Mouse (Mus musculus) CH12.LX (cell line): ENCODE data around the gene Lingo3. TPM values are rescaled to one million over a fixed set of nuclear protein-coding genes. Genes with fewer than 3 reads are reported as not detected.

Experiments used
- DNase-seq: peaks from one replicate; pipeline ENCODE4 v3.0.0-alpha.2; 2013; ENCODE audit errors: extremely low read depth
- H3K27ac ChIP-seq: 2 replicates; pipeline ENCODE4 v1.5.1; 2012; ENCODE audit warnings: low read depth, mild to moderate bottlenecking, control low read depth, moderate library complexity; ENCODE audit not compliant: insufficient read depth
- H3K27me3 ChIP-seq: replicated peaks from 2 replicates; pipeline ENCODE3; 2012; ENCODE audit warnings: inconsistent platforms
- H3K36me3 ChIP-seq, 2 experiments: replicated peaks in 1 of 2; 2 replicates each; pipeline versions ENCODE3 to v1.6.1; 2012; ENCODE audit warnings: inconsistent platforms in 1 of 2, low read length in 1 of 2, mild to moderate bottlenecking in 1 of 2, mixed read lengths in 1 of 2, moderate library complexity in 1 of 2; ENCODE audit not compliant: control insufficient read depth in 1 of 2, insufficient read depth in 1 of 2
- H3K4me1 ChIP-seq, 2 experiments: 2 replicates each; pipeline ENCODE4 v1.6.1; 2012; ENCODE audit warnings: inconsistent platforms in 1 of 2, moderate library complexity in 1 of 2; ENCODE audit not compliant: insufficient read depth in 2 of 2, control insufficient read depth in 1 of 2
- H3K4me2 ChIP-seq: 2 replicates; pipeline ENCODE4 v1.6.1; 2012; ENCODE audit warnings: low read depth, mild to moderate bottlenecking, control low read depth; ENCODE audit not compliant: poor library complexity, insufficient read depth, severe bottlenecking
- H3K4me3 ChIP-seq, 3 experiments: fragments of 150-350 bp in 1 of 3; sonication (generic) in 1 of 3; replicated peaks in 1 of 3; 2 replicates each; pipeline versions ENCODE3 to v1.5.1; 2011 to 2012; ENCODE audit warnings: low read depth in 2 of 3, low read length in 2 of 3, mild to moderate bottlenecking in 2 of 3, moderate library complexity in 2 of 3, control low read depth in 1 of 3, improper control_type of control experiment in 1 of 3, inconsistent platforms in 1 of 3, mixed read lengths in 1 of 3; ENCODE audit not compliant: poor library complexity in 1 of 3
- H3K79me2 ChIP-seq: replicated peaks from 2 replicates; pipeline ENCODE4 v1.6.1; 2012; ENCODE audit warnings: mild to moderate bottlenecking, moderate library complexity; ENCODE audit not compliant: control insufficient read depth, poor library complexity, insufficient read depth, severe bottlenecking; ENCODE audit errors: extremely low read depth
- H3K9ac ChIP-seq: 2 replicates; pipeline ENCODE4 v1.6.1; 2012; ENCODE audit warnings: low read depth, mild to moderate bottlenecking, control low read depth, moderate library complexity; ENCODE audit not compliant: insufficient read depth
- H3K9me3 ChIP-seq: replicated peaks from 2 replicates; pipeline ENCODE3; 2012; ENCODE audit warnings: low read length, inconsistent platforms, mixed read lengths
- BHLHE40 ChIP-seq: IDR thresholded peaks from 2 replicates; pipeline ENCODE4 v1.6.1; 2011; ENCODE audit warnings: mild to moderate bottlenecking, low read depth, low read length, improper control_type of control experiment
- CHD2 ChIP-seq: IDR thresholded peaks from 2 replicates; pipeline ENCODE4 v1.6.1; 2011; ENCODE audit warnings: low read length, improper control_type of control experiment
- CTCF ChIP-seq, 2 experiments: IDR thresholded peaks in 1 of 2; conservative IDR thresholded peaks in 1 of 2; 2 replicates each; pipeline ENCODE4 v1.5.1; 2011 to 2012; ENCODE audit warnings: low read depth in 2 of 2, low read length in 2 of 2, improper control_type of control experiment in 1 of 2, inconsistent platforms in 1 of 2, mild to moderate bottlenecking in 1 of 2, moderate library complexity in 1 of 2
- E2F4 ChIP-seq: IDR thresholded peaks from 2 replicates; pipeline ENCODE4 v1.6.1; 2011; ENCODE audit warnings: low read depth, low read length, improper control_type of control experiment; ENCODE audit not compliant: insufficient replicate concordance
- MAX ChIP-seq: IDR thresholded peaks from 2 replicates; pipeline ENCODE4 v1.6.1; 2011; ENCODE audit warnings: low read length, improper control_type of control experiment
- MYC ChIP-seq: IDR thresholded peaks from 2 replicates; pipeline ENCODE4 v1.6.1; 2011; ENCODE audit warnings: low read depth, mild to moderate bottlenecking, improper control_type of control experiment, low read length
- NELFE ChIP-seq: IDR thresholded peaks from 2 replicates; pipeline ENCODE4 v1.6.1; 2011; ENCODE audit warnings: low read depth, low read length, improper control_type of control experiment
- POLR2AphosphoS2 ChIP-seq: IDR thresholded peaks from 2 replicates; pipeline ENCODE4 v1.6.1; 2011; ENCODE audit warnings: low read depth, low read length, improper control_type of control experiment
- RAD21 ChIP-seq: IDR thresholded peaks from 2 replicates; pipeline ENCODE4 v1.6.1; 2011; ENCODE audit warnings: low read depth, mild to moderate bottlenecking, low read length, improper control_type of control experiment, moderate library complexity
- SMC3 ChIP-seq: IDR thresholded peaks from 2 replicates; pipeline ENCODE4 v1.6.1; 2011; ENCODE audit warnings: low read depth, low read length, improper control_type of control experiment
- TCF12 ChIP-seq: IDR thresholded peaks from 2 replicates; pipeline ENCODE4 v1.6.1; 2014; ENCODE audit warnings: low read depth, mild to moderate bottlenecking, inconsistent platforms, low read length, improper control_type of control experiment
- UBTF ChIP-seq: IDR thresholded peaks from 2 replicates; pipeline ENCODE4 v1.6.1; 2012; ENCODE audit warnings: low read depth, mild to moderate bottlenecking, inconsistent platforms, low read length, improper control_type of control experiment, moderate library complexity
- USF1 ChIP-seq: IDR thresholded peaks from 2 replicates; pipeline ENCODE4 v1.6.1; 2014; ENCODE audit warnings: low read depth, mild to moderate bottlenecking, inconsistent platforms, low read length, improper control_type of control experiment
- USF2 ChIP-seq: conservative IDR thresholded peaks from 2 replicates; pipeline ENCODE4 v1.6.1; 2011; ENCODE audit warnings: low read depth, low read length, improper control_type of control experiment
- ZC3H11A ChIP-seq: IDR thresholded peaks from 2 replicates; pipeline ENCODE4 v1.6.1; 2012; ENCODE audit warnings: low read depth, mild to moderate bottlenecking, inconsistent platforms, low read length, improper control_type of control experiment
- ZKSCAN1 ChIP-seq: IDR thresholded peaks from 2 replicates; pipeline ENCODE4 v1.6.1; 2012; ENCODE audit warnings: low read depth, inconsistent platforms, low read length, improper control_type of control experiment, borderline replicate concordance
- dilution Hi-C: fragments of 300-500 bp; cut with MboI; formaldehyde crosslinking; loops from 2 replicates; pipeline ENCODE4 v1.14.3; 2020; ENCODE audit warnings: low sequenced_read_pairs; ENCODE audit not compliant: extremely low pct_unique_long_range_greater_than_20kb, extremely low pct_ligation_motif_present
- in situ Hi-C: fragments of 300-500 bp; cut with MboI; formaldehyde crosslinking; loops from 3 replicates; pipeline ENCODE4 v1.14.3; 2019; ENCODE audit warnings: low sequenced_read_pairs, low pct_ligation_motif_present, low pct_unique_long_range_greater_than_20kb, mixed read lengths
- polyA plus RNA-seq: library from polyadenylated mRNA; unstranded; fragments of >175 nt; gene quantifications from 2 replicates; pipeline ENCODE4 v1.2.1, GENCODE M21; 2012; ENCODE audit warnings: low read depth; ENCODE audit not compliant: insufficient read length
- total RNA-seq, 2 experiments: library from RNA; depleted of rRNA; stranded (reverse); fragments of 300-350 nt in 1 of 2; fragments of >200 nt in 1 of 2; gene quantifications; 2 replicates each; pipeline ENCODE4 v1.2.3; 2012 to 2014

Lingo3 gene
- total and polyA plus RNA-seq, 3 experiments: 0.21 TPM; not detected in 2

DNA sequence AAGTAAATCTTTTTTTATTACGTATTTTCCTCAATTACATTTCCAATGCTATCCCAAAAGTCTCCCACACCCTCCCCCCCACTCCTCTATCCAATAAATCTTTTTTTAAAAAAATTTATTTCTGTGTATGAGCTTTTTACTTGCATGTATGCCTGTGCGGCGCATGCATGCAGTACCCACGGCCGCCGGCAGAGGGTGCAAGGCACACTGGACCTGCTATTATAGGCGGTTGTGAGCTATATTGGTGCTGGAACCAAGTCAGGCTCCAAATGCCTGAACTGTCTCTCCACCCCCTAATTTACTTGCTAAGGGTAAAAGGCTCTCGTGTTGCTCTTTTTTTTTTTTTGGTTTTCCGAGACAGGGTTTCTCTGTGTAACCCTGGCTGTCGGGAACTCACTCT lies 37.5 kb upstream of the Lingo3 start:
- Histone ChIP-seq H3K36me3 (no peaks in the 10 kb centered on the region), H3K4me1 (peaks cover 6% of the 10 kb centered on the region in 2 experiments), H3K4me2 (no peak overlapping the region), H3K4me3 (no peak overlapping the region), H3K9me3 (no peaks in the 10 kb centered on the region), H3K9ac (no peak overlapping the region), H3K27me3 (peaks cover 44% of the 10 kb centered on the region), H3K27ac (no peak overlapping the region), H3K79me2 (no peaks in the 10 kb centered on the region)
- dilution Hi-C loops (no loop called here), in situ Hi-C loops (no loop called here)
- DNase-seq: peak; percentile 59
- TF ChIP-seq CTCF (conservative IDR thresholded peaks at IDR 0.05 in 1 of 2, IDR thresholded peaks at IDR 0.05 in 1 of 2; ENCODE audit: low read depth in 2 of 2, low read length in 2 of 2): peak; percentile 66 to 85; a peak in 3 of 4 replicates
- peak; percentile 55 for TF ChIP-seq RAD21
- no peak for TF ChIP-seq UBTF
- TF ChIP-seq SMC3: peak; percentile 91
- TF ChIP-seq TCF12: no peak
- no peak for TF ChIP-seq CHD2
- TF ChIP-seq, all 38 proteins: peak for 3

DNA sequence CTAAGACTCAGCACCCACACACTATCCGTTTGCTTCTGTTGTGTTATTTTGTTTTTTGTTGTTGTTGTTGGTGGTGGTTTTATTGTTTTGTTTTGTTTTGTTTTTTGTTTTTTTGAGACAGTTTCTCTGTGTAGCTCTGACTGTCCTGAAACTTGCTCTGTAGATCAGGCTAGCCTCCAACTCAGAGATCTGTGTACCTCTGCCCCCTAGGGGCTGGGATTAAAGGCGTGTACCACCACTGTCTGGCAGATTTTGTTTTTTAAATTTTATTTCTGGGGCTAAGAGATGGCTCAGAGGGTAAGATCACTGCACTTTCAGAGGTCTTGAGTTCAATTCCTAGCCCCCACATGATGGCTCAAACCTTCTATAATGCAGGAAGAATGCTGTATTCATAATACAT lies 37.1 kb upstream of the Lingo3 start:
- peak; percentile 34 for DNase-seq
- no peak for TF ChIP-seq POLR2AphosphoS2
- peak in 1 of 2 experiments; percentile 38; a peak in 2 of 4 replicates for TF ChIP-seq CTCF (conservative IDR thresholded peaks at IDR 0.05 in 1 of 2, IDR thresholded peaks at IDR 0.05 in 1 of 2; ENCODE audit: low read depth in 2 of 2, low read length in 2 of 2)
- H3K27me3 ChIP-seq: peaks cover 43% of the 10 kb centered on the region
- H3K79me2 ChIP-seq: no peaks in the 10 kb centered on the region
- in situ Hi-C loops (no loop called here), dilution Hi-C loops (no loop called here)
- H3K27ac ChIP-seq: no peak overlapping the region
- no peaks in the 10 kb centered on the region for H3K9me3 ChIP-seq
- H3K36me3 ChIP-seq: no peaks in the 10 kb centered on the region
- H3K4me2 ChIP-seq: no peak overlapping the region
- H3K4me3 ChIP-seq: no peak overlapping the region
- H3K4me1 ChIP-seq: peaks cover 6% of the 10 kb centered on the region in 2 experiments
- no peak overlapping the region for H3K9ac ChIP-seq

DNA sequence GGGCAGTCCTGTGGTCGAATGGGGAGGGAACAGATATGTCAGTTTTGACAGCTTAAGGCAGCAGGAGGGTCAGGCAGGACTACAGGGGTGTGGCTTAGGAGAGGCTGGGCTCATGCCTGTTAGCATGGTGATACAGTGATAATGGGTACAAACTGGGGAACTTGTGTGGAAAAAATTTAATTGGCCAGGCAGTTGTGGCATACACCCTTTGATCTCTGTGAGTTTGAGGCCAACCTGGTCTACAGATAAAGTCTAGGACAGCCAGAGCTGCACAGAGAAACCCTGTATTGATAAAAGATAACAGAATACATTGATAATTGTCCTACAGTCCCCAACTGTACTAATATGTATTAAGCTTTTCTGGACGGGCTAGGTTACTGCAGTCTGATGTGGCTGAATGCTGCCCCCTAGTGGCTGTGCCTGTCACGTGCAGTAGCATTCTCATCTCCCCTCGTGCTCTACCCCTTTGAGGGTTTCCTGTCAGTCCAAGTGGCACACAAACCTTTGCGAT lies 36.3 kb upstream of the Lingo3 start:
- in situ Hi-C loops (no loop called here), dilution Hi-C loops (no loop called here)
- H3K4me2 ChIP-seq: no peak overlapping the region
- no peak overlapping the region for H3K27ac ChIP-seq
- no peak overlapping the region for H3K9ac ChIP-seq
- TF ChIP-seq USF1 (peak; percentile 45), E2F4 (no peak), ZC3H11A (peak; percentile 13; the same call in 1 of the 2 replicates), MAX (peak; percentile 94), MYC (peak; percentile 92), RAD21 (peak; percentile 82), NELFE (0 out of 2 replicates have a peak, but pooled peaks have one; percentile 19), ZKSCAN1 (no peak), USF2 (0 out of 2 replicates have a peak, but pooled peaks have one; percentile 29), TCF12 (no peak), SMC3 (peak; percentile 75), CTCF (conservative IDR thresholded peaks at IDR 0.05 in 1 of 2, IDR thresholded peaks at IDR 0.05 in 1 of 2; ENCODE audit: low read depth in 2 of 2, low read length in 2 of 2) (peak; percentile 94 to 97), BHLHE40 (peak; percentile 87)
- peaks cover 37% of the 10 kb centered on the region for H3K27me3 ChIP-seq
- H3K36me3 ChIP-seq: no peaks in the 10 kb centered on the region
- DNase-seq: peak; percentile 76
- no peak overlapping the region for H3K4me3 ChIP-seq
- no peaks in the 10 kb centered on the region for H3K9me3 ChIP-seq
- H3K4me1 ChIP-seq: peaks cover 6% of the 10 kb centered on the region in 2 experiments
- H3K79me2 ChIP-seq: no peaks in the 10 kb centered on the region
